Mouse (Mus musculus) lung, adult 2 months (tissue): Measurements from ENCODE around the gene Sytl4.

Experiments used
- CTCF ChIP-seq: fragments of 200-500 bp; IDR thresholded peaks from 2 replicates; pipeline ENCODE4 v1.5.1; 2011; ENCODE audit warnings: mild to moderate bottlenecking, low read length, control low read depth; ENCODE audit not compliant: insufficient read depth
- POLR2A ChIP-seq: fragments of 200-500 bp; IDR thresholded peaks from 2 replicates; pipeline ENCODE4 v1.6.1; 2011; ENCODE audit warnings: low read depth, mild to moderate bottlenecking, control low read depth, low read length, borderline replicate concordance; ENCODE audit errors: extremely low read depth

DNA sequence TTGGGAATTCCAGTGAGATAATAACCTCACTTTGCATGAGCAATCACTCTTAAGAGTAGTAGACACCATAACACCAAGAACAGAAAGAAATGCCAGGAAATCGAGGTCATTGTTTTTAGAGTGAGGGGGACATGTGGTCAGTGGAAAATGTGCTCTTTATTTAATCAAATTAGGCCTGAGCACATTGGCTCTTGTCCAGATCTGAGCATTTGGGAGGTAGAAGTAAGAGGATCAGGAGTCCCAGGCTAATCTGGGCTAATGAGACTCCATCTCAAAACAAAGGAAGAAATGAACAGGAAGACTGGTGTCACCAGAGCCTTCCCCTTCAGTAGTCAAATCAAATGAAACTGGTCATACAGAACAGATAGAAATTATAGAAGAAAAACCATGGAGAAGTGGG, 42.1 kb downstream of the Sytl4 start:
- no peak for TF ChIP-seq POLR2A
- no peak for TF ChIP-seq CTCF
